Mouse (Mus musculus): ENCODE measurements at regions not wholly inside any gene's neighbourhood (a gene's known extent, or its start where the extent isn't known, plus 50 kb on each side); places are given as distances from the start of the nearest gene placed in this dataset.
"Not testable (repeated sequence)": the region's sequence is repeated elsewhere in the genome, so short reads cannot be mapped to it uniquely, and the experiment has no call there.

DNA sequence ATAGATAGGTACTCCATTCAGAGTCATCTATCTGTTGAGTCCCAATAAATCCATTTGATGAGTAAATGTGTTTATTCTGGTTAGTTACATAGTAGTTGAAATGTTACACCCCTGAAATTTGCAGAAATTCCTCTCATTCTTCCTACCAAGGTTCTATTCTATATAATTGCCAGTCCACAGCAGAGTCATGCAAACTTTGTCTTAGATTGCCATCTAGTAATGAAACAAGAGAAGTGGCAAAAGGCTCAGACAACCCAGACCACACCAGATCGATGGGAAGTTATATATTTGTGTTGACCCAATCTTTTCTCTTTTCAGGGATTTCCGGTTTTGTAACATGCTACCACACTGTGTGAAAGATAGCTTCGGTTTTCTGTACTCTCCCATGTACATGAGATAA, 1214.1 kb upstream of the Tacstd2 start:
- DNase-seq: no peak
- Histone ChIP-seq H3K27ac (no peak overlapping the region), H3K4me3 (no peak overlapping the region)
- TF ChIP-seq CTCF (IDR thresholded peaks at IDR 0.05): no peak
- intact Hi-C loops (cut with DNase I): no loop called here

DNA sequence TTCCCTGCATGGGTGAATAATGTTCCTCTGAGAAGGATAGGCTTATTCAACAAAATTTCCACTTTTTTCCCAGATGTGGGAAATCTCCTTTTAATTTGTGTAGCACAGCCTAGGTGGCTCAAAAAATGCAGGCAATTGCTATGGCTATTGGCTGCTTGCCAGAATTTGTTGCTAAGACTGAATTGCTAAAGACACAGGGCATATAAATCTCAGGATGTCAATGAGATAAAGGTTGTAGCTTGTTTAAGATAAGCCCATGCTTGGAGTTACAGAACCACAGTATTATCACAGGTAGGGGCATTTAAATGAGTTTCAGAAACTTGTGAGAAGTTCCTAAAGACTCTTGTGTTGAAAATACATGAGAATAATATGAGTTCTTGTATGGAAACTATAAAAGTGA, 1203.0 kb upstream of the Tacstd2 start:
- intact Hi-C loops (cut with DNase I): no loop called here
- no peak overlapping the region for H3K4me3 ChIP-seq
- no peak overlapping the region for H3K27ac ChIP-seq
- DNase-seq: no peak
- TF ChIP-seq CTCF (IDR thresholded peaks at IDR 0.05): no peak

DNA sequence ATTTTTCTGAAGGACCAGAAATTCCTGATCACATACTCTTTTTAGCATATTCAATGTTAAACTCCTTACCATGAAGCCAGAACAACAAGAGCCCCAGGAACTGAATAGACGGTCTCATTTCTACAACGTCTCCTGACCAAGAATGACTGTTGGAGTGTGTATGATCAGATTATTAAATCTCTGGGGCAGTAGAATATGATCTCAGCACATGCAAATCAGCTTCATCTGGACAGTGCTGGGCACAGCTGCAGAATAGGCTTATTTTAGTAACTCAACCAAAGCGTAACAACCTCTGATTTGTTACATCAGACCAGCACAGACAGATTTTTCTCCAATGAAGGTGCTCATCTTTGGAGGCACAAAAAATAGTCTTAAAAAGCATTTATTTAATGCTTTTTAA, 1201.1 kb upstream of the Tacstd2 start:
- no peak for DNase-seq
- intact Hi-C loops (cut with DNase I): no loop called here
- H3K27ac ChIP-seq: no peak overlapping the region
- no peak overlapping the region for H3K4me3 ChIP-seq
- TF ChIP-seq CTCF (IDR thresholded peaks at IDR 0.05): no peak

DNA sequence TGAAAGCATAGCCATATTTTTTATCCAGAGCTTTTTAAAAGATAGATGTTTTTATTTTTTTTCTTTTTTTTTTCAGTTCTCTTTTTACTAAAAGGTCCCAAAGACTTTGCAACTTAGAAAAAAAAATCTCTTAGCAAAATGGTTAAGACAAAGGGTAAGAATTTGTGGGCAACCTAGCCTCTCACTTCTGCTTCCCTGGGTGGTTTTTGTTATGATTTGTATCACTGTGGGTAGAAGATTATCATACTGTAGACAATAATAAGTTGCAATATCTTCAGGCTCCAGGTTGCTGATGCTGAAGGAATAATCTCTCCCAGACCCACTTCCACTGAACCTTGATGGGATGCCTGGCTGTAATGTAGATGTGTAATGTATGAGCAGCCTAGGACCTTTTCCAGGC, 1200.5 kb upstream of the Tacstd2 start:
- no peak overlapping the region for H3K27ac ChIP-seq
- TF ChIP-seq CTCF (IDR thresholded peaks at IDR 0.05): no peak
- no peak overlapping the region for H3K4me3 ChIP-seq
- DNase-seq: no peak
- intact Hi-C loops (cut with DNase I): no loop called here

DNA sequence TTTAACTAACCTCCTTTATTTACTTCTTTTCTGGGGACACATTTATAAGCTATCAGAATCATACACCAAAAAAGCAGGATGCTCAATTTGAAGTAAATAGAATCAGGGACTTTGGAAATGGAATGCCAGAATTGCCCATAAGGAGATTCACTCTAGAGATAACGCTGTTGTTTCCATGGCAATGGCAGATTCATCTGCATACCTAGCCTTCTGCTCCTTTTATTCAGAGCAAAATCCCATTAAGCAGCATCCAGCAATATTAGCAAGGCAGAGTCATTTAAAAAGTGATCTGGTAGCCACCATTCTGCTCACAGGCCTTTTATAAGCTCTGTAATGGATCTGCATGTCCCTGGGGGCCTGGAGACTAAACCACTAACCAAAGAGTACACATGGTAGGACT, 1175.5 kb upstream of the Tacstd2 start:
- DNase-seq; H3K4me3 ChIP-seq; H3K27ac ChIP-seq; intact Hi-C loops (cut with DNase I): not testable (repeated sequence)

DNA sequence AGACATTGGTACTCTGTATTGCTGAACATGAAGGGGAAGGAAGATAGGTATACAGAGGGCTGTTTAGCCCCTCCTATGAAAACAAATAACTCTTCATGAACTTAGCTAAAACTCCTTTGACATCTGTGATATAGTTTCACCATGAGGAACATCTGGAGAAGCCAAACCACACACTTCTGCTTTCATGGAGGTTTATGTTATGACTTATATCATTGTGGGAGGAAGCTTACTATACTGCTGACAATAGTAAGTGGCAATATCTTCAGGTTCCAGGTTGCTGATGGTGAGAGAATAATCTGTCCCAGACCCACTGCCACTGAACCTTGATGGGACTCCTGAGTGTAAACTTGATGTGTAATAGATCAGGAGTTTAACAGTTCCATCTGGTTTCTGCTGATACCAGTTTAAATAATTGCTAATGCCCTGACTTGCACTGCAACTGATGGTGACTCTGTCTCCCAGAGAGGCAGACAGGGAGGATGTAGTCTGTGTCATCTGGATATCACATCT, 1168.8 kb upstream of the Tacstd2 start:
- intact Hi-C loops (cut with DNase I); H3K27ac ChIP-seq; H3K4me3 ChIP-seq; DNase-seq: not testable (repeated sequence)

DNA sequence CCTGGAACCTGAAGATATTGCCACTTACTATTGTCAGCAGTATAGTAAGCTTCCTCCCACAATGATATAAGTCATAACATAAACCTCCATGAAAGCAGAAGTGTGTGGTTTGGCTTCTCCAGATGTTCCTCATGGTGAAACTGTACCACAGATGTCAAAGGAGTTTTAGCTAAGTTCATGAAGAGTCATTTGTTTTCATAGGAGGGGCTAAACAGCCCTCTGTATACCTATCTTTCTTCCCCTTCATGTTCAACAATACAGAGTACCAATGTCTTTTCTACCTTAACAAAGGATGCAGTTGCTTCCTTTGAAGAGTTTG, 1145.2 kb upstream of the Tacstd2 start:
- intact Hi-C loops (cut with DNase I); DNase-seq; H3K27ac ChIP-seq; H3K4me3 ChIP-seq: not testable (repeated sequence)

DNA sequence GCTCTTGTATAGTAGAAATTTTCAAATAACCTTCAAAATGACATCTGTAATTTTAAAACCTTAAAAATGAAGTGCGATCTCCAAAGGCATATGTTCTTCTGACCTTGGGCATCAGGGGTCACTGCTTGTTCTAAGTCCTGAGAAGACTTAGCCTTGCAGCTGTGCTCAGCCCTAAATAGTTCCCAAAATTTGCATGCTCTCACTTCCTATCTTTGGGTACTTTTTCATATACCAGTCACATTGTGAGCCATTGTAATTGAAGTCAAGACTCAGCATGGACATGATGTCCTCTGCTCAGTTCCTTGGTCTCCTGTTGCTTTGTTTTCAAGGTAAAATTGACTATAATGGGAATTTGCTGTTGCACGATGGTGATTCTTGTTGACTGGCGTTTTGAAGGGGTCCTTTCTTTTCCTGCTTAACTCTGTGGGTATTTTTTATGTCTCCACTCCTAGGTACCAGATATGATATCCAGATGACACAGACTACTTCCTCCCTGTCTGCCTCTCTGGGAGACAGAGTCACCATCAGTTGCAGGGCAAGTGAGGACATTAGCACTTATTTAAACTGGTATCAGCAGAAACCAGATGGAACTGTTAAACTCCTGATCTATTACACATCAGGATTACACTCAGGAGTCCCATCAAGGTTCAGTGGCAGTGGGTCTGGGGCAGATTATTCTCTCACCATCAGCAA, 1144.6 kb upstream of the Tacstd2 start:
- intact Hi-C loops (cut with DNase I): no loop called here
- no peak overlapping the region for H3K27ac ChIP-seq
- no peak for TF ChIP-seq CTCF (IDR thresholded peaks at IDR 0.05)
- DNase-seq: no peak
- H3K4me3 ChIP-seq: no peak overlapping the region

DNA sequence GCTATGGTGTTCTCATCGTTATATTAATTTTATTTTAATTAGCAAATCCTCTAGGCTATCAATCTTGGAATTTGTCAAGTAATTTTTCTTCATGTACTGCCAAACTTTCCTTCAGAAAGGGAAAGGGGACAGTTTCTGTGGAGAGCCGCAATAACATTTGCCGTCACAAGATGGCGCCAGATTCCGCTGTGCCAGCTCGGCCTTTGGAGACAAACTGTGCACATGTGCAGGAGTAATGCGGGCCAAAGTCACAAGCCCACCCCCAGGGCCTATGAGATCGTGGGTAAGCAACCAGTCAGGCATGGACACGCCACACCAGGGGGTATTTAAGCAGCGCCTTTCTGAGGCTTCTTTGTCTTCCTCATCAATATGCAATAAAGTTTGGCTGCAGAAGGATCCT, 1132.8 kb upstream of the Tacstd2 start:
- peak; percentile 48; the same call in 1 of the 2 replicates for TF ChIP-seq CTCF (IDR thresholded peaks at IDR 0.05)
- H3K27ac ChIP-seq; DNase-seq; intact Hi-C loops (cut with DNase I); H3K4me3 ChIP-seq: not testable (repeated sequence)

DNA sequence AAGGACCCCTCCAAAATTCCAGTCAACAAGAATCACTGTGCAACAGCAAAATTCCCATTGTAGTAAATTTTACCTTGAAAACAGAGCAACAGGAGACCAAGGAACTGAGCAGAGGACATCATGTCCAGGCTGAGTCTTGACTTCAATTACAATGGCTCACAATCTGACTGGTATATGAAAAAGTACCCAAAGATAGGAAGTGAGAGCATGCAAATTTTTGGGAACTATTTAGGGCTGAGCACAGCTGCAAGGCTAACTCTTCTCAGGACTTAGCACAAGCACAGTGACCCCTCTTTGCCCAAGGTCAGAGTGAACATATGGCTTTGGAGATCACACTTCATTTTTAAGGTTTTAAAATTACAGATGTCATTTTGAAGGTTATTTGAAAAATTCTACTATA, 1096.7 kb upstream of the Tacstd2 start:
- H3K4me3 ChIP-seq; H3K27ac ChIP-seq; intact Hi-C loops (cut with DNase I); DNase-seq: not testable (repeated sequence)

DNA sequence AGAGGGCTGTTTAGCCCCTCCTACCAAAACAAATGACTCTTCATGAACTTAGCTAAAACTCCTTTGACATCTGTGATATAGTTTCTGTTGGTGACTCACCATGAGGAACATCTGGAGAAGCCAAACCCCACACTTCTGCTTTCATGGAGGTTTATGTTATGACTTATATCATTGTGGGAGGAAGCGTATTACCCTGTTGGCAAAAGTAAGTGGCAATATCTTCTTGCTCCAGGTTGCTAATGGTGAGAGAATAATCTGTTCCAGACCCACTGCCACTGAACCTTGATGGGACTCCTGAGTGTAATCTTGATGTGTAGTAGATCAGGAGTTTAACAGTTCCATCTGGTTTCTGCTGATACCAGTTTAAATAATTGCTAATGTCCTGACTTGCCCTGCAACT, 1096.2 kb upstream of the Tacstd2 start:
- intact Hi-C loops (cut with DNase I): no loop called here
- Histone ChIP-seq H3K4me3 (no peak overlapping the region), H3K27ac (no peak overlapping the region)

DNA sequence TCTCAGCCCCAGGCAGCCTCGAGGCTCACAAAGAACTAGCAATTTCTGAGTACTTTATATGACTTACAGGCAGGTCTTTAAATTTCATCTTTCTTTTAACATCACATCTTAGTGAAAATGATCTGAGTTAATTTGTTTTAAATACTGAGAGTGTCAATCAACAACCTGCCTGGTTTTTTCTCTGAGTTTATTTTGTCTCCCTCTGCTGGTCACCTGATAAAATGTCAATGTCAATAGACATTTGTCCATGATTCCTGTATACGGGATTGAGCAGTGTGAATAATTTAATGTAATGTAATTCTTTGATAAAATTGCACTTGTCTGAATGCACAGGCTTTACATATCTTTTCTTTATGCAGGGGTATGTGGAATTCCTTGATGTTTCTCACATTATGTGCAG, 1070.4 kb upstream of the Tacstd2 start:
- intact Hi-C loops (cut with DNase I): no loop called here

More for the DNA sequence above, 1096.2 kb upstream of the Tacstd2 start:
- DNase-seq: no peak
- no peak for TF ChIP-seq CTCF (IDR thresholded peaks at IDR 0.05)

More for the DNA sequence above, 1070.4 kb upstream of the Tacstd2 start:
- H3K27ac ChIP-seq: no peak overlapping the region
- DNase-seq: no peak
- TF ChIP-seq CTCF (IDR thresholded peaks at IDR 0.05): no peak
- H3K4me3 ChIP-seq: no peak overlapping the region

Data from gastrocnemius, adult 2 months (tissue).